Mouse (Mus musculus) heart, embryonic 11.5 days (tissue): ENCODE data around the gene Shank3. TPM values are rescaled to one million over a fixed set of nuclear protein-coding genes. Genes with fewer than 3 reads are reported as not detected.

Source experiments
- ATAC-seq: fragments of 200-750 bp; cut with Nextera tagmentation; replicated peaks from 2 replicates; pipeline ENCODE4 v1.8.0; 2017; ENCODE audit warnings: moderate library complexity; ENCODE audit not compliant: insufficient number of reproducible peaks, low FRiP score, low TSS enrichment
- H3K27ac ChIP-seq: fragments of 300-500 bp; sonication (generic); 2 replicates; pipeline ENCODE4 v1.5.1; 2014; ENCODE audit warnings: mild to moderate bottlenecking, low read depth, low read length
- H3K27me3 ChIP-seq: fragments of 300-500 bp; sonication (generic); 2 replicates; pipeline ENCODE4 v1.6.1; 2014; ENCODE audit warnings: mild to moderate bottlenecking, low read length, mixed read lengths; ENCODE audit not compliant: control insufficient read depth, insufficient read depth
- H3K36me3 ChIP-seq: fragments of 300-500 bp; sonication (generic); 2 replicates; pipeline ENCODE4 v1.6.1; 2014; ENCODE audit warnings: mild to moderate bottlenecking, low read length, moderate library complexity, mixed read lengths; ENCODE audit not compliant: control insufficient read depth, insufficient read depth
- H3K4me1 ChIP-seq: fragments of 300-500 bp; sonication (generic); 2 replicates; pipeline ENCODE4 v1.6.1; 2014; ENCODE audit warnings: low read length; ENCODE audit not compliant: control insufficient read depth, insufficient read depth
- H3K4me2 ChIP-seq: fragments of 300-500 bp; sonication (generic); 2 replicates; pipeline ENCODE4 v1.6.1; 2014; ENCODE audit warnings: mild to moderate bottlenecking, moderate library complexity
- H3K4me3 ChIP-seq: fragments of 300-500 bp; sonication (generic); 2 replicates; pipeline ENCODE4 v1.5.1; 2014; ENCODE audit warnings: low read depth, low read length
- H3K9ac ChIP-seq: fragments of 300-500 bp; sonication (generic); 2 replicates; pipeline ENCODE4 v1.6.1; 2014; ENCODE audit warnings: mild to moderate bottlenecking, low read depth, low read length, moderate library complexity
- H3K9me3 ChIP-seq: fragments of 300-500 bp; sonication (generic); replicated peaks from 2 replicates; pipeline ENCODE4 v1.6.1; 2016; ENCODE audit warnings: low read length; ENCODE audit not compliant: control insufficient read depth
- WGBS: fragments of 180-500 bp; shearing (Covaris S2); extraction: QIAGEN DNeasy Blood & Tissue Kit; methylation state at CpG from one replicate; pipeline ENCODE4 v1.1.7; 2014; ENCODE audit not compliant: insufficient replicate concordance; 5-methylcytosine and 5-hydroxymethylcytosine counted together
- polyA plus RNA-seq: library from polyadenylated mRNA; unstranded; fragments of >200 nt; fragmentation: Nextera tagmentation; extraction: Ambion mirVana; gene quantifications from 2 replicates; pipeline ENCODE4 v1.2.1, GENCODE M21; 2014

The Shank3 gene
- polyA plus RNA-seq, 1 experiment from 2014 or later: 2.7 TPM

- Histone ChIP-seq H3K36me3 (no peaks in the 10 kb centered on the region), H3K27me3 (peaks cover 39% of the 10 kb centered on the region), H3K9me3 (no peaks in the 10 kb centered on the region), H3K4me3 (peak overlapping the region; percentile 56), H3K27ac (no peak overlapping the region), H3K4me2 (peak overlapping the region; percentile 87), H3K4me1 (no peaks in the 10 kb centered on the region), H3K9ac (no peak overlapping the region)
- ATAC-seq: no peak
- WGBS: 22% methylated on average over 48 of the region's 52 CpGs
These were observed 24.7 kb downstream of the Shank3 start for GRCm38 (mm10) chr15:89524001-89524571.

- ATAC-seq: no peak
- 62% methylated on average over 8 of the region's 8 CpGs for WGBS
These were observed 25.4 kb downstream of the Shank3 start for GRCm38 (mm10) chr15:89524611-89525415.

GRCm38 (mm10) chr15:89525464-89525863, 26.0 kb downstream of the Shank3 start:
- ATAC-seq: no peak
- Histone ChIP-seq H3K4me2 (no peak overlapping the region), H3K9me3 (no peaks in the 10 kb centered on the region), H3K27ac (no peak overlapping the region), H3K9ac (no peak overlapping the region), H3K4me1 (no peaks in the 10 kb centered on the region), H3K36me3 (no peaks in the 10 kb centered on the region), H3K4me3 (no peak overlapping the region), H3K27me3 (peaks cover 39% of the 10 kb centered on the region)
- 84% methylated on average over 8 of the region's 8 CpGs for WGBS

More at GRCm38 (mm10) chr15:89524611-89525415, 25.4 kb downstream of the Shank3 start:
- peak overlapping the region; percentile 87 for H3K4me2 ChIP-seq
- no peaks in the 10 kb centered on the region for H3K9me3 ChIP-seq
- no peaks in the 10 kb centered on the region for H3K36me3 ChIP-seq
- no peak overlapping the region for H3K9ac ChIP-seq
- H3K4me3 ChIP-seq: peak overlapping the region; percentile 56; the same call in 1 of the 2 replicates
- no peak overlapping the region for H3K27ac ChIP-seq
- H3K27me3 ChIP-seq: peaks cover 39% of the 10 kb centered on the region
- H3K4me1 ChIP-seq: no peaks in the 10 kb centered on the region

GRCm38 (mm10) chr15:89525896-89526295, 26.5 kb downstream of the Shank3 start:
- no peaks in the 10 kb centered on the region for H3K4me1 ChIP-seq
- H3K27me3 ChIP-seq: peaks cover 40% of the 10 kb centered on the region
- H3K9ac ChIP-seq: no peak overlapping the region
- H3K4me2 ChIP-seq: no peak overlapping the region
- no peak for ATAC-seq
- WGBS: 64% methylated on average over 7 of the region's 7 CpGs
- H3K9me3 ChIP-seq: no peaks in the 10 kb centered on the region
- H3K27ac ChIP-seq: no peak overlapping the region
- H3K36me3 ChIP-seq: no peaks in the 10 kb centered on the region
- H3K4me3 ChIP-seq: no peak overlapping the region

- Histone ChIP-seq H3K9me3 (no peaks in the 10 kb centered on the region), H3K4me3 (no peak overlapping the region), H3K4me2 (no peak overlapping the region), H3K36me3 (no peaks in the 10 kb centered on the region), H3K27ac (no peak overlapping the region), H3K27me3 (peaks cover 42% of the 10 kb centered on the region), H3K9ac (no peak overlapping the region), H3K4me1 (no peaks in the 10 kb centered on the region)
- 85% methylated on average over 19 of the region's 19 CpGs for WGBS
- no peak for ATAC-seq
These were observed 27.4 kb downstream of the Shank3 start for GRCm38 (mm10) chr15:89526776-89527325.

- Histone ChIP-seq H3K4me3 (no peak overlapping the region), H3K9ac (no peak overlapping the region), H3K9me3 (no peaks in the 10 kb centered on the region), H3K36me3 (no peaks in the 10 kb centered on the region), H3K27ac (no peak overlapping the region), H3K4me1 (0 out of 2 replicates have a peak, but pooled peaks cover 2% of the 10 kb centered on the region), H3K27me3 (peaks cover 39% of the 10 kb centered on the region), H3K4me2 (no peak overlapping the region)
- ATAC-seq: no peak
- 70% methylated on average over 7 of the region's 7 CpGs for WGBS
These were observed 28.0 kb downstream of the Shank3 start for GRCm38 (mm10) chr15:89527466-89527865.

- Histone ChIP-seq H3K27ac (no peak overlapping the region), H3K36me3 (no peaks in the 10 kb centered on the region), H3K27me3 (peaks cover 38% of the 10 kb centered on the region)
These were observed 28.9 kb downstream of the Shank3 start for GRCm38 (mm10) chr15:89528201-89528850.

GRCm38 (mm10) chr15:89528923-89529322, 29.5 kb downstream of the Shank3 start:
- peaks cover 35% of the 10 kb centered on the region for H3K27me3 ChIP-seq
- 0 out of 2 replicates have a peak, but pooled peaks cover 4% of the 10 kb centered on the region for H3K4me1 ChIP-seq
- ATAC-seq: no peak
- H3K4me2 ChIP-seq: no peak overlapping the region
- H3K9ac ChIP-seq: no peak overlapping the region
- no peaks in the 10 kb centered on the region for H3K9me3 ChIP-seq
- 86% methylated on average over 10 of the region's 10 CpGs for WGBS
- no peak overlapping the region for H3K27ac ChIP-seq
- H3K36me3 ChIP-seq: no peaks in the 10 kb centered on the region
- no peak overlapping the region for H3K4me3 ChIP-seq

More at GRCm38 (mm10) chr15:89528201-89528850, 28.9 kb downstream of the Shank3 start:
- H3K4me2 ChIP-seq: no peak overlapping the region
- no peaks in the 10 kb centered on the region for H3K9me3 ChIP-seq
- 0 out of 2 replicates have a peak, but pooled peaks cover 4% of the 10 kb centered on the region for H3K4me1 ChIP-seq
- H3K4me3 ChIP-seq: no peak overlapping the region
- WGBS: 81% methylated on average over 18 of the region's 18 CpGs
- no peak for ATAC-seq
- H3K9ac ChIP-seq: no peak overlapping the region
